In genomic region chr14:19732097-19732496, GRCm38 (mm10) we compare ENCODE assay signal across 22 mouse cellular contexts. TPM values are rescaled to one million over a fixed set of nuclear protein-coding genes. Genes with fewer than 3 reads are reported as not detected.
DNase-seq lines count a peak whose midpoint lies in the region; ATAC-seq lines count a peak whose summit lies in the region.
"Had no signal": no experiment of that assay in that cellular context is flagged by ENCODE, and none has a peak within 500 bp of the region (broad histone marks: within the 10 kb centered on the region; RNA-seq: fewer than 3 reads in every experiment).

No protein-coding gene starts in this region.

- no peak overlapping the region for H3K4me3 ChIP-seq in heart, embryonic 10.5 days
- H3K4me3 ChIP-seq: embryonic facial prominence, embryonic 10.5 days; embryonic facial prominence, embryonic 12.5 days; forebrain, embryonic 13.5 days; forebrain, embryonic 15.5 days had no signal

- peak; percentile 51 for ATAC-seq in megakaryocyte progenitor cell, adult 5-6 weeks (replicated peaks; ENCODE audit: poor library complexity)
- ATAC-seq: forebrain, embryonic 13.5 days; forebrain, embryonic 15.5 days; forebrain, postnatal 0 days had no signal

- H3K36me3 ChIP-seq in heart, embryonic 10.5 days: no peaks in the 10 kb centered on the region
- H3K36me3 ChIP-seq: embryonic facial prominence, embryonic 10.5 days; embryonic facial prominence, embryonic 12.5 days; forebrain, embryonic 15.5 days had no signal

- peak; percentile 90 for DNase-seq in heart, adult 11 months
- no peak for DNase-seq in heart, embryonic 10.5 days (ENCODE audit: low spot score)
- DNase-seq in adipocyte (ENCODE audit: low spot score): peak; percentile 47
- peak; percentile 24 for DNase-seq in skeletal muscle tissue, adult 2 months (ENCODE audit: low read depth, low spot score)
- DNase-seq in Muller cell, postnatal 12 days (ENCODE audit: inconsistent ontology term): no peak
- DNase-seq in urinary bladder, postnatal 36 days (ENCODE audit: low spot score in 2 of 2): no peak
- no peak for DNase-seq in kidney, adult 18-20 months
- DNase-seq: adrenal gland, adult 8-10 months; adrenal gland, postnatal 14 days; adrenal gland, postnatal 36 days; cerebellum, adult 11-12 months; cerebellum, adult 2 months; cerebellum, adult 9-10 months; cerebellum, postnatal 10 days; cerebellum, postnatal 25 days; forebrain, postnatal 0 days had no signal

- peaks cover 13% of the 10 kb centered on the region for H3K4me1 ChIP-seq in heart, embryonic 10.5 days
- H3K4me1 ChIP-seq: embryonic facial prominence, embryonic 12.5 days had no signal

- no peaks in the 10 kb centered on the region for H3K9me3 ChIP-seq in heart, embryonic 10.5 days
- H3K9me3 ChIP-seq: embryonic facial prominence, embryonic 10.5 days; embryonic facial prominence, embryonic 12.5 days; forebrain, embryonic 13.5 days; forebrain, embryonic 15.5 days had no signal

- H3K27me3 ChIP-seq in heart, embryonic 10.5 days (ENCODE audit: insufficient read depth, poor library complexity, severe bottlenecking): no peaks in the 10 kb centered on the region
- H3K27me3 ChIP-seq: embryonic facial prominence, embryonic 12.5 days; forebrain, embryonic 13.5 days; forebrain, embryonic 15.5 days had no signal

- WGBS in heart, embryonic 10.5 days: 82% methylated on average over 2 of the region's 2 CpGs

- H3K27ac ChIP-seq in heart, embryonic 10.5 days: no peak overlapping the region
- H3K27ac ChIP-seq: embryonic facial prominence, embryonic 10.5 days; embryonic facial prominence, embryonic 12.5 days; forebrain, embryonic 13.5 days; forebrain, embryonic 15.5 days had no signal

RNA-seq across cellular contexts. Expression of gene Nid2, which starts 19.0 kb away (rescaled TPM):
- 169 and 250 TPM in 2 replicates for polyA plus RNA-seq in heart, embryonic 10.5 days (2016; fragmentation: Nextera tagmentation; extraction: Ambion mirVana)
- 0.78 and 0.84 TPM in 2 replicates for total RNA-seq in megakaryocyte progenitor cell, adult 5-6 weeks (2015)
- total RNA-seq in megakaryocyte progenitor cell, adult 5-6 weeks (2017): 0.30 and 1.7 TPM in 2 replicates
- total RNA-seq: MEL had no signal

Comparison
In these comparisons a context has a peak if more than half of its experiments do, and no peak if none do; other contexts are left out.
1. DNase-seq: peak in heart, adult 11 months (single experiment), adipocyte (single experiment) and skeletal muscle tissue, adult 2 months (single experiment); none in heart, embryonic 10.5 days (single experiment), Muller cell, postnatal 12 days (single experiment), urinary bladder, postnatal 36 days (0 of 2) and kidney, adult 18-20 months (single experiment).